Mouse (Mus musculus) heart, adult 2 months (tissue): Measurements from ENCODE around the gene Litaf.

ENCODE experiments used
- CTCF ChIP-seq: fragments of 200-600 bp; IDR thresholded peaks from 2 replicates; pipeline ENCODE4 v1.8.1; 2022; ENCODE audit warnings: antibody characterized with exemption, mild to moderate bottlenecking, moderate library complexity
- EP300 ChIP-seq: fragments of 200-500 bp; IDR thresholded peaks from 2 replicates; pipeline ENCODE4 v1.6.1; 2011; ENCODE audit warnings: low read depth, low read length, control low read depth; ENCODE audit not compliant: insufficient read depth
- POLR2A ChIP-seq: fragments of 200-500 bp; IDR thresholded peaks from 2 replicates; pipeline ENCODE4 v1.6.1; 2011; ENCODE audit warnings: mild to moderate bottlenecking, low read depth, low read length, control low read depth; ENCODE audit not compliant: insufficient read depth

GRCm38 (mm10) chr16:11043239-11043638 lies 22.7 kb downstream of the Litaf start:
- TF ChIP-seq POLR2A (no peak), CTCF (no peak), EP300 (no peak)
